Mouse (Mus musculus) liver, adult (tissue): ENCODE measurements around the gene Cd163l1.

Source experiments
- GATA4 ChIP-seq: IDR thresholded peaks from 2 replicates; pipeline ENCODE4 v1.6.1; 2014; ENCODE audit warnings: mild to moderate bottlenecking, low read length; ENCODE audit not compliant: insufficient replicate concordance

Cd163l1 gene

DNA sequence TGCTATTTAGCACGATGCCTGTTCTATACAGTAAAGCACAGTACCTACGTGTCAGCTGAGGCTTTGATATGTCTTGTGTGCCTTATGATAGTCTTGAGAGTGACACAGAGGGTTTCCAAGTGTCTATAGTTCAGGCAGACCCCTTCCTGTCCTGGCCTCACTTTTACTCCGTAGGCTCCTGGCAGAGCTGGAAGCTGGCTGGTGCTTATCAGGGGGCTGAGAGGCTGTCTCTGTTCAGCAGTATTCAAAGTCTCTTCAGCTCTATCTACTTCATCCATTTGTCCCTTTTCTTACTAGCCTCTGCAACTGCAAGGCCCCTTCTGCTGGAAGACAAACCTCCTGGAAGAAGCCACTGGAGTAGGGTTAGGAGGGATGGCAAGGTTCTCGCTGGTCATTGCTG lies 17.0 kb upstream of the Cd163l1 start:
- no peak for TF ChIP-seq GATA4

- TF ChIP-seq GATA4 = no peak
These were observed 12.2 kb upstream of the Cd163l1 start, which contains the start of gene Olfr524 for GRCm38 (mm10) chr7:140205864-140206263. Gene Olfr524 (minus strand): TSS chr7:140205964.

DNA sequence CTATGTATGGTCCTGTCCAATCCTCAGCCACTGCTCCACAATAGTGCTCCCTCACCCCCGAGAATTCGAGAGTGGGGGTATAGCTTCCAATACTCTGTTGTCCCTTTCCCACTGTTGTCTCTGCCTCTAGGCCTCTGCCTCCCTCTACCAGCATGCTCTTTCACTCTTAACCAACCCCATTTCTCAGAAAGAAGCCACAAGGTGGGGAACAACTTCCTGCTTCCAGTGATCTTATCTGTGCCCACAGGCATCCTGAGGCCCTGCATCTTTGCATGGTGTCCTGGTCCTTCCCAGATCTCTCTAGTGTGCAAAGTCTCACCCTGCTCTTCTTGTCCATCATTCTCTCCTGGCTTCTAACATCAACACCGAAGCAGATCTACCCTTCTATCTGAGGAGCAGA lies 11.2 kb upstream of the Cd163l1 start:
- no peak for TF ChIP-seq GATA4

- no peak for TF ChIP-seq GATA4
These were observed 9.9 kb upstream of the Cd163l1 start for GRCm38 (mm10) chr7:140208153-140208552.

GRCm38 (mm10) chr7:140208677-140209076 lies 9.4 kb upstream of the Cd163l1 start:
- TF ChIP-seq GATA4 = no peak

DNA sequence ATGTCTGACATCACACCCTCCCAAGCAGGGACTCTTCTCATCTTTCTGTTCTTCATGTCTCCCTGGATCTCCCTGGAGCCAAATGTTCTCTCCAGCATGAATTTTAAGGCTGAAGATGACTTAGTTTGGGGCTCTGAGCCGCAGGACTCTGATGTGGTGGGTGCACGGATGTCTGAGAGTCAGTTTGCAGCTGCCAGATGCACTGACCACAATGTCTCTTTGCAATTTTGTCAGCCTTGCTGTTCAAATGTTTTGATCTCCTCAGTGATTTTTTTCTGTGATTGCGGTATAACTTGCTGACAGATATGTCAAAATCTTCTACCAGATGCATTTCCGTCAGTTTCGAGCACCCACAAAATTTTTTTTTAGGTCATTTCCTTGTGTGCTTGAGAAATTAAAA lies 4.2 kb upstream of the Cd163l1 start:
- no peak for TF ChIP-seq GATA4

GRCm38 (mm10) chr7:140219268-140219667 lies 1.2 kb downstream of the Cd163l1 start:
- TF ChIP-seq GATA4 = no peak

DNA sequence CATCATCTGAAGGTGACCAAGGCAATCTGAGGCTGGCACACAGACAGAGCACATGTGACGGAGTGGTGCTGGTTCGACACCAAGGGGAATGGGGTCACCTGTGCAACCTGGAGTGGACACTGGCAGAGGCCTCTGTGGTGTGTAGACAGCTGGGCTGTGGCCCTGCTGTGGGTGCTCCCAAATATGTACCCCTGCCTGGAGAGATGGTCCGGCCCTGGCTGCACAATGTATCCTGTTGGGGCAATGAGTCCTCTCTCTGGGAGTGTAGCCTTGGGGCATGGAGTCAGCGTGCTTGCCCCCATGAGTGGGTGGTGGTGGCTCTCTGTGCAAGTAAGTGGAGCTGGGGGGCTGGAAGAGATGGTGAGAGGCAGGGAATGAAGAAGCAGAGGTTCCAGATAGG lies 2.3 kb downstream of the Cd163l1 start:
- no peak for TF ChIP-seq GATA4

DNA sequence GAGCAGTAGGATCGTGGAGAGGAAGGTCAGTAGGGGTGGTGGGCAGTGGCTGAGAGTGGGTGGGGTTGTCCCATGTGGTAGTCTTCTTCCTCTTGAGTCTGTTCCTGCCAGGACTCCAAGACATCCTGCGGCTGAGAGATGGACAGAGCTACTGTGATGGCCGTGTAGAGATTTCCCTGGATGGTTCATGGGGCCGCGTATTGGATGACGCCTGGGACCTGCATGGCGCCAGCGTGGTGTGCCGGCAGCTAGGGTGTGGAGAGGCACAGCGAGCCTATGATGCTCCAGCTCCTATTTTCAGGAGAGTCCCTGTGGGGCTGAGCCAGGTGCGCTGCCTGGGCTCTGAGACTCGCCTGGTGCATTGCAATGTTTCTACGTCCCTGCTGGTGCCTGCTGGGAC lies 6.1 kb downstream of the Cd163l1 start:
- TF ChIP-seq GATA4 = no peak

- no peak for TF ChIP-seq GATA4
These were observed 10.4 kb downstream of the Cd163l1 start for GRCm38 (mm10) chr7:140228476-140228875.

GRCm38 (mm10) chr7:140231026-140231425 lies 13.0 kb downstream of the Cd163l1 start:
- TF ChIP-seq GATA4 = no peak

DNA sequence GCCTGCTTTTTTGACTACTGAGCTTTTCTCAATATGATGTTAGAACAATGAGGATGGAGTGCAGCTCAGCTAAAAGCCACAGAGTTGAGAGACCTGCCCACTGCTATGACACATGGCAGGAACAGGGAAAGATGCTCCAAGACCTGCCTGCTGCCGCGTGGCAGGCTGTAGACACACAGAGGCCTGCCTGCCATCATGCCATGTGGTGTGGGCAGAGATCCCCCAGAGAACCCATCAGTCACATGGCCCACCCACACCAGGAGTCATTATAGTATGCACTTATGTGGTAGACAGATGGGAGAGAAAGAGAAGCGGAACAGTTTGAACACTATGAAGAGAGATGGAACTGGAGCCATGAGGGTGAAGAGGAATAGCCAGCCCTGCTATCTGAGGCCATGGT lies 15.6 kb downstream of the Cd163l1 start:
- no peak for TF ChIP-seq GATA4

DNA sequence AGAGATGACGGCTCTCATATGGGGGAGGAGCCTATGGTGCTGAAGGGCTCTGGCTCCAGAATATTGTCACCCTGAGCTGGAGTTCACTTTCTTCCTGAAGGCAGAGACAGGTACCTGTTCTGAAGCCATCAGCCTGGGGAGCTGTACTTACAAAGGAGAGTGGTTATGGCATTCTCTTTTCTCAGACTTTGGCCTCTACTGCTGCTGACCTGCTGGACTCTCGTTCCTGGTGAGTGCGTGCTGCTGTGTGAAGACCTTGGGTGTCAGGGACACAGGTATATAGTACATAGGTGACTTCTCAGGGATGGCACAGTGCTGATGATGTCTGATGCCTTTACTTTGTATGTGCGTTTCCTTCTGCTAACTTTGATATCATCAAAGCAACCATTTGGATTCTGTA lies 29.1 kb downstream of the Cd163l1 start, which contains the start of gene 5830411N06Rik:
Gene 5830411N06Rik, plus strand, starts transcription at position 69 of the 400 bp plus-strand sequence.
- no peak for TF ChIP-seq GATA4

- TF ChIP-seq GATA4 = no peak
These were observed 35.8 kb downstream of the Cd163l1 start for GRCm38 (mm10) chr7:140253780-140254299.
